Mouse (Mus musculus) spleen, postnatal 14 days (tissue): ENCODE data around the gene Dlx6.

Experiments used
- DNase-seq, 2 experiments: peaks; one replicate each; pipeline ENCODE4 v3.0.0; 2021 to 2022; ENCODE audit warnings: low spot score in 2 of 2

The Dlx6 gene

DNA sequence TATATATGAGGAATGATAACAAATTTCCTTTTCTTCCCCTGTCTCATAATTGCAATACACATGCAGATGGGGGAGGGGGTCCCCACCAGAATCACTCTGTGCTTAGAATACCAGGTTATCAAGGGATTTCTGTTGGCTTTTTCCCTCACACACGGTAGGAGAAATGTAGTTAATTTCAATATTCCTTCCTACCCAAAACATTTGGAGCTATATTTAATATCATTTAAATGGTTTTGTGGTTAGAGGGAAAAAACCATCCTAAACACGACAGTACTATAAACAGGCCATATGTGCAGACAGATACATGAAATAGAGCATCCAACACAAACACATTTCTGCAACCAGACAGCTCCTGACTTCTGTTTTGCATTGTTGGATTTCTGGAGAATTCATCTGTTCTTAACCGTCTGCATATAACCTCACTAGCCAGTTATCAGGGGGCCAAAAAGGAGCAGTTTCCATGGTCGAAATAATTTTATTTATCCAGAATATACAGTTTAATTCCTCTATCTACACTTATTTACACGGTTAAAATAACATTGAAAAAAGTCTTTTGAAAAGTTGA lies 14.3 kb downstream of the Dlx6 start:
- DNase-seq: no peak

DNA sequence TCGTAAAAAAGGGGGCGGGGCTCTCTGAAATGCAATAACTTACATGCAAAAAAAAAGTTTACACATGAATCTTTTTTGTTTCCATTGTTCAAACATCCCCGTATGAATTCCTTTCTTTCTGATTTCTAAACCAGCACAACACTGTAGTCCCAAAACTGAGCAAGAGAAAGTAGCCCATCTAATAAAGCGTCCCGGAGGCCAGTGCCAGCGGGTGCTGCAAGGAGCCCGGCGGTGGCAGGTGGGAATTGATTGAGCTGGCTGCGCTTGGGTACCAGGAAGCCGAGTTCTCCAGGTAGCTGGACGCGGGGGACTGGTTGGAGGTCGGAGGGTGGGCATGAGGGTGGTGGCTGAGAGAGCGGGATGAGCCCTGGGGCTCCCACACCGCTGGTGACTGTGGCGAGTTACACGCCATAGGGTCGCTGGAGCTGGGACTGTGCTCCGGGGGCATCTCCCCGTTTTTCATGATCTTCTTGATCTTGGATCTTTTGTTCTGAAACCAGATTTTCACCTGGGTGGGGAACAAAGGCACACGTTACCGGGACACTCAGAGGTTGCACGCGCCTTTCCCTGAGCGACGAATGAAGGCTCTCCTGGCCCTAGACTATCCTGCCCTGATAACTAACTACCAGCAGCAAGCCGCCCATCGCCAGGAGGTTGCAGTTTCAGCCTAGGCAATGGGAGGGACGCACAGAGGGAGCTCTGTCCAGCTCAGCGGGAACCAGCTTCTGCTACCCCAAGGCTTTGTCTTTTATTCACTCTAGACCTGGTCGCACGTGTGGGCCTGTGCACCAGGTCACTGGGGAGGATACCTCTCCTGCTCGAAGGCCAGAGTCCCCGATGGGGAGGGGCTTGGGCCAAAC lies 15.1 kb downstream of the Dlx6 start:
- DNase-seq: no peak

DNA sequence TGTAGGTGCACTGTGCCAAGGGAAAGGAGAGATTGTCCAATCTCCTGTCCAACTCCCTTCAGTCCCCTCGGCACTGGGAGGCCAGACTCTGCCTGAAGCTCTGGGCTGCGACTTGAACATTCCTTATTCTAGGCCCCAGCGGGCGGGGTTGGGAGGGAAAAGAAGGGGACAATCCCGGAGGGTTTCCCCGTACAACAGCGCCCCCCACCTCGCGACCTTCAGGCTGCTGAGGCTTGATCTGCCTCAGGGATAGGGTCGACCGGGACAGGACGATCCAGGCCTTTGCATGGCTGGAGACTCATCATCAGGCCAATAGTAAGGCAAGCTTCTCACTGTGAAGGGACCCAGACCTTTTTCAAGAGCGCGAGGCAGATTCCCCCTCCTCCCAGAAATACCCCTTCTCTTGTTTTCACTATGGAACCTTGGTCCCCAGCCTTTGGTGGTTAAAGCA lies 15.7 kb downstream of the Dlx6 start:
- no peak for DNase-seq

DNA sequence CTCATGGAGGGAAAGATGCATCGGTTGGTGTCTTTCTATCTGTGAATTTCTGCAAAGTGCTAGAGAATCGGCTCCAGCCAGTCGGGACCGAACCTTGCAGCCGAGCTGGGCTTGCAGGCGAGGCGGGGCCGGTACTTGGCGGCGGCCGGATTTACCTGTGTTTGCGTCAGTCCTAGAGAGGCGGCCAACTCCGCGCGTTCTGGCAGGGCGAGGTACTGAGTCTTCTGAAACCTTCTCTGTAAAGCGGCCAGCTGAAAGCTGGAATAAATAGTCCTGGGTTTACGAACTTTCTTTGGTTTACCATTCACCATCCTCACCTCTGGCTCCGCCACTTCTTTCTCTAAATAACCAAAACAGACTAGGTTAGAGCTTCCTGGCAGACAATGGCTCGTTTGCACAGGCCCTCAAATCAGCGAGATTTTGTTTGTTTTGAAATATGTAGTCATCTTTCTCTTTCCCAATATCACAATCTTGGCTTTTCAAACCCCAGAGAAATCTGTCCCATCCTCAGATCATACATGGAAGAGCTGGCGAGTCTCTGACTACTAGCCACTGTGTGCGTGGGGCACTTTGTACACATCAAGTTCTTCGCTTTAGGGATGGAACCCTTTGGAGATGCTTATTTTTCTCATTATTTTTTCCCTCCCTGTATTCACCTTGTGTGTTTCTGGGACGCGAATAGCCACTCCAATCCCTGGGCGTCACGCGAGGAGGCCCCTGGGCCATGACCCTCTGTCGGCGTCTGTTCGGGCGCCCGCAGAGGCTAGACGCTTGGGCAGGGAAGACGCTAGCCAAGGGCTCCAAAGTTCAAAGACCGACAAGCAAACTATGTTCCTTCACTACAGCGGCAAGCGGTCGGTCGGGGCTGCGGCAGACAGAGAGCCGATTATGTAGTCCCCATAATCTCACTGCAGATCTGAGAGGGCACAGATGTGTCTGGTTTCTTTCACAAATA lies 16.5 kb downstream of the Dlx6 start:
- no peak for DNase-seq

- DNase-seq: no peak
Observed at GRCm38 (mm10) chr6:6880361-6881114, 17.4 kb downstream of the Dlx6 start.

- DNase-seq: no peak
Observed at GRCm38 (mm10) chr6:6881115-6881637, 18.0 kb downstream of the Dlx6 start.

DNA sequence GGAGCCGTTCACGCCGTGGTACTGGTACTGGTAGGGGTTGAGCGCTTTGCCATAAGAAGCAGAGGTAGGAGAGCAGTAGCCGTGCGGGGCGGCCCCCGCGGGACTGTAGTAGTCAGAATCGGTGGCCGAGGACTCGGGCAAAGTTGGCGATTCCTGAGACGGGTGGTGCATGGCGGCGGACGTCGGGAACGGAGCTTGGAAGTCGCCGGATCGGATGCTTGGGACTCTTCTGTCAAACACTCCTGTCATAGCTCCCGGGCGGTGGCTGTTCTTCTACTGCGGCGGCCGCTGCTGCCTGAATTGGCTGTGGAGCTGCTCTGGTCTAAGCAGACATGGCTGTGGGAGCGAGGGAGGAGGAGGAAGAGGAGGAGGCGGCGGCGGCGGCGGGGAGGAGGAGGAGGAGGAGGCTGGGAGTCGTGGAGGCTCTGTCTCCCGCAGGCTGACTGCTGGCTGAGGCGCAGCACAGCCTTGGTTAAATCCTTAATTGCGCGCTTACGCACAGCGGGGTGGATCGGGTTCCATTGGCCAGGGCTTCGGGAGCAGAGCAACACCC lies 18.6 kb downstream of the Dlx6 start, which contains the start of gene Dlx5:
Dlx5 (minus strand) TSS at position 448 of the 553 bp plus-strand sequence.
- DNase-seq: no peak

DNA sequence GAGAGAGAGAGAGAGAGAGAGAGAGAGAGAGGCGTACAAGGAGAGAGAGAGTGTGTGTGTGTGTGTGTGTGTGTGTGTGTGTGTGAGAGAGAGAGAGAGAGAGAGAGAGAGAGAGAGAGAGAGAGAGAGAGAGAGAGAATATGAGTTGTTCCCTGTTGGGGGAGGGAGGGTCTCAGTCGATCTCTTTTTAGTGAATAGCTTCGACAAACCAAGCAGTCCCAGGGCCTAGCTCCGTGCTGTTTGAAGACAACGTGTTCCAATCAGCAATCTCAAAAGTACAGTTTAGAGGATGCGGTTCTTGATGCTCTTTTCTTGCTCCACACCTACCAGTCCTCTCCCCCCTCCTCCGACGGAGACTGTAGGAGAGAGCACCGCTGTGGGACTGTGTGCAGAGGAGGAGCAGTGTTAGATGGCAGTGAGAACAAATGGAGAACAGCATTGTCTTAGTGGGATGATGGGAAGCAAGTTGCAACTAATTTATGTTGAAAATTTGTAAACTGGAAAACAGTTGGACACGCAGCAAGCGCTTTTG lies 19.2 kb downstream of the Dlx6 start:
- DNase-seq: no peak

- DNase-seq: no peak
Observed at GRCm38 (mm10) chr6:6884897-6885296, 21.8 kb downstream of the Dlx6 start.

GRCm38 (mm10) chr6:6886225-6886624 lies 23.1 kb downstream of the Dlx6 start:
- no peak for DNase-seq

DNA sequence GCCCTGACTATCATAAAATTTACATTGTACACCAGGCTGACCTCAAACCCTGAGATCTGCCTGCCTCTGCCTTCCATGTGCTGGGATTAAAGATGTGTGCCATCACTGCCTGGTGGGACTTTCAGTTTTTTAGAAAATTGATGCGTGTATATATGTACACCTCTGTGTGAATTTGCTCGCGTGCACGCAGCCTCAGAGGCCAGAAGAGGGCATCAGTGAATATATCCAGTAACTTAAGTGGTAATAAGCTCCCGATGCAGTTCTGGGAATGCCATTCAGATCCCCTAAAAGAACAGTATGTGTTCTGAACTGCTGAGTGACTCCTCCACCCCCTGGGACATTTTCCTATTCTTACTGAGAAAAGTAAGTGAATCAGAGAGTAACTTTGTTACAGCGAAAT lies 26.9 kb downstream of the Dlx6 start:
- DNase-seq: no peak

GRCm38 (mm10) chr6:6909586-6909985 lies 46.5 kb downstream of the Dlx6 start:
- DNase-seq: no peak

DNA sequence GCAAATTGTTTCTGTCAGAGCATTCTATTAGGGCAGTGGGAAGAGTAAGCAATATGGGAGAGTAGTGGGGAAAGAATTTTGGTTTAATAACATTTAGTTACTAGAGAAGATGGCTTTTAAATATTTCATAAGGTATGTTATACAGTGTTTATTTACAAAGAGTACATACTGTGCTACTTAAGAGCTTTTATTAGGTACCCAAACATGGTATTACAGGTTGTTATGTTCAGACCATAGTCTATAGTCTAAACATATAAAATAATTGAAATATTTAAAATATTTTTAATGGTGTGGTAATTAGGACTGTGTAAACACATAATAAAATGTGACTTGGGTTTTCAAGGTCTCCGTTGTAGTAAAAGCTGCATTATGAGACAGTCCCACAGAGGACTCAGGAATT lies 51.2 kb downstream of the Dlx6 start:
- no peak for DNase-seq

- DNase-seq: no peak
Observed at GRCm38 (mm10) chr6:6914849-6915525, 51.9 kb downstream of the Dlx6 start.

DNA sequence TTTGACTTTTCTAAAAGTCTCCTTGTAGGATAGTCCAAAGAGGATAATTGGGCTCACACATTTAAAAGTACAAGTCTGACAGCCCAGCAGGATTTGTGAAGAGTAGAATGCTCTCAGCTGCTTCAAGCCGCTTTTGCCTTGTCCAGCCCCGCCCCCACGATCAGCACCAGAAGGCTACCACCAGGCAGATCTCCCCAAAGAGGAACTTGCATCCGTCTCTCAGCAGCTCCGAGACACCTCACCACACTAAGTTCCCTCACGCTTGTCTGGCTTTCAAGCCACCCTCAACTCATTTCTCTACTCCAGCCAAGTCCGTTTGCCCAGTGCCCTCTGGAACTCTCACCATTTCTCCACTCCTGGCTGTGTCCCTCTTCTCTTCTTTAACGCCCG lies 52.4 kb downstream of the Dlx6 start:
- DNase-seq: no peak

GRCm38 (mm10) chr6:6917334-6917733 lies 54.2 kb downstream of the Dlx6 start:
- DNase-seq: no peak
